Mouse (Mus musculus): ENCODE data around the gene B230217C12Rik.
A peak's percentile ranks its signal among the peaks of the same experiment; 100 is the strongest.

B230217C12Rik gene

DNA sequence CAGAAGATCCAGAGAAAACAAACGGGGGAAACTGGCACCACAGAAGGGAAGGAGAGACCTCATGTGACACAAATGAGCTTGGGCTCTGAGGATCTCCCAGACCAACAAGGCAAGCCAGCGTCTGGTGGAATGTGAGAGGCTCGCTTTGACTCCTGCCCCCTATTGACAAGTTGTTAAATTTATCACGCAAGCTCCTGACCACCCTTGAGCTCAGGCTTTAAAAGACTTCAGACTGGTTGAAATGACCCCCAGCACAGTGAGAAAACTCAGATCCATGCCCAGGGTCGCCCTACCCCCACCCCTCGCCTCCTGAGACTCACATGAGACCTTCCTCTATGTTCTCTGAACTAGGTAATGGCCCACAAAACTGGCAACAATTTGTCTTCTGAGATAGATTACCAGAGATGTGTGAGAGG lies at the start of gene B230217C12Rik:
Gene B230217C12Rik, plus strand, starts transcription at position 242 of the 416 bp plus-strand sequence.
- no peak for DNase-seq (ENCODE audit: extremely low read depth, insufficient read length, low spot score)

DNA sequence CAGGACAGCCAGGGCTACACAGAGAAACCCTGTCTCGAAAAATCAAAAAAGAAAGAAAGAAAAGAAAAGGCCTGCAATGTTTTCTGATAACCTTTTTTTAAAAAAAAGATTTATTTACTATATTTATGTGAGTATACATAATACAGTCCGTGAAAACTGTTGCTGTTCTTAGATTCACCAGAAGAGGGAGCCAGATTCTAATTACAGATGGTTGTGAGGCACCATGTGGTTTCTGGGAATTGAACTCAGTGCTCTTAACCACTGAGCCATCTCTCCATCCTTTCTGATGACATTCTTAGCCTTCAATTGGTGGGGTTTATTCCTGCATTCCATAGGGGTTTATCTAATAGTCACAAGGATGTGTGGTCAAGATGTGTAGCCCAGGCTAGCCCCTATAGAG lies 47.4 kb upstream of the B230217C12Rik start:
- DNase-seq (ENCODE audit: extremely low read depth, insufficient read length, low spot score): no peak

DNA sequence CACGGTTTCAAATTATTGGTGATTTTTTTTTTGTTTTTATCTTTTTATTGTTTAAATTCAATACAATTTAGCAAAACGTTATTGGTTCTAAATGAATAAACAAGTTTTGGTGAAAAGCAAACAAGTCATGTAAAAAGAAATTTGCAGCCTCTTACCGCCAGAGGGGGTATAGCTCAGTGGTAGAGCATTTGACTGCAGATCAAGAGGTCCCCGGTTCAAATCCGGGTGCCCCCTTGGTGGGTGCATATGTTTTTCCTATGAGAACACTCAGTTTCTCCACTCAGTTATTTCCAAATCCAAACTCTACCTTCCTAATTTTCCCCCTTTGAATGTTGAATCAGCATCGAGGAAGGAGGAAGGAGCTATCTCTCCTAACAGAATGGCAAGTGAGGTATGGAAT lies 43.7 kb upstream of the B230217C12Rik start:
- DNase-seq (ENCODE audit: extremely low read depth, insufficient read length, low spot score): peak; percentile 63

DNA sequence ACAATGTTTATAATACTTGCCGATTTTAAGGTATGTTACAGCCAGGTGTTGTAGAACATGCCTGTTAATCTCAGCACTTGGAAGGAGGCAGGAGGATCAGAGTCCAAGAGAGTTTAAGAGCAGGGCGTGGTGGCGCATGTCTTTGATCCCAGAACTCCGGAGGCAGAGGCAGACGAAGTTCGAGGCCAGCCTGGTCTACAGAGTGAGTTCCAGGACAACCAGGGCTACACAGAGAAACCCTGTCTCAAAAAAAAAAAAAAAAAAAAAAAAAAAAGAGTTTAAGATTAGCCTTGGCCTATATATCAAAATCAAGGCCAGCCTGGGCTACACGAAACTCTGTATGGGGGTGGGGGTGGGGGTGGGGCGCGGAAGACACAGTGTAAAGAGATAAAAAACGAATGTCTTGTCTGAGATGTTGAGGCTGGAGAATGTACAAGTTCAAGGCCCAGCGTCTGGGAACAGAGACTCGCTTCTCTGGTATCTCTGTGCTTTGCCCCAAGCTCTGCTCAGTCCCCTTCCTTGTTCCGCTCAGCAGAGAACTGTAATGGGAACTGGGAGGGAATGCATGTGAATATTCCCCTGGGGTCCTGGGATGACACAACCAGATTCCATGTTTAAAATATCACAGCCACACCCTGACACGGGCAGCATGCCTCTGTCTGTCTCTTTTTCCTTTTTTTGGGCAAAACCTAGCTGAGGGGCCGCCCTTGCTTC lies 43.1 kb upstream of the B230217C12Rik start:
- DNase-seq (ENCODE audit: extremely low read depth, insufficient read length, low spot score): peak; percentile 57

DNA sequence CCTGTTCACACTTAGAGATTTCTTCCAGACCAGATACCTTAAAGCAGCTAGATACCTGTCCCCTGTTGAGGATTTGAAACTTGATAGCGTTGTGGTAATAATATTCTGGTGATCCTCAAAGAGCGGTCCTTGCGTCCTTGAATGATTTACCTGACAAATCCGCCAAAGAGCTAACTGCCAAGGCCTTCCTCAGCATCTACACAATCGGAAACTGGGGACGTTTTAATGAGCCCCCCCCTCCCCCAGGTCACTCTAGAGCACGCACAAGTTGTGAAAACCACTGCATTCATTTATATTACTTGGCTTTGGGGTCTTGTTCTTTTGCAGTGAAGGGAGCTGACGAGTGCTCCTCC lies 42.5 kb upstream of the B230217C12Rik start:
- no peak for DNase-seq (ENCODE audit: extremely low read depth, insufficient read length, low spot score)

DNA sequence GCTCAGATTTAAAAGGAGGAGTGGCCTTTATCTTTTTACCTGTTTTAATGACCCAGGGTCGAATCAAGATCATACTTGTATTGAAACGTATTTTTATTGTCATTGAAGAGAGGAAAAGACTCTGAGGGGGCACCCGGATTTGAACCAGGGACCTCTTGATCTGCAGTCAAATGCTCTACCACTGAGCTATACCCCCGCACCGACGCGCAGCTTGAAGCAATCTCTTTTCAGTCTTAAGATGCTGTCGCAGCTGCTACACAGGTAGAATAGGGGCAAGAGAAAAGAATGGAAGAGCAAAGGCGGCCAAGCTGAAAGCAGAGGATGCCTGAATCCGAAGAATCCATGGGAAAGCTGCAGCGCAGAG lies 41.8 kb upstream of the B230217C12Rik start, which contains the start of gene Lasp1:
Gene Lasp1, plus strand, starts transcription at position 219 of the 364 bp plus-strand sequence.
- DNase-seq (ENCODE audit: extremely low read depth, insufficient read length, low spot score): peak; percentile 78

DNA sequence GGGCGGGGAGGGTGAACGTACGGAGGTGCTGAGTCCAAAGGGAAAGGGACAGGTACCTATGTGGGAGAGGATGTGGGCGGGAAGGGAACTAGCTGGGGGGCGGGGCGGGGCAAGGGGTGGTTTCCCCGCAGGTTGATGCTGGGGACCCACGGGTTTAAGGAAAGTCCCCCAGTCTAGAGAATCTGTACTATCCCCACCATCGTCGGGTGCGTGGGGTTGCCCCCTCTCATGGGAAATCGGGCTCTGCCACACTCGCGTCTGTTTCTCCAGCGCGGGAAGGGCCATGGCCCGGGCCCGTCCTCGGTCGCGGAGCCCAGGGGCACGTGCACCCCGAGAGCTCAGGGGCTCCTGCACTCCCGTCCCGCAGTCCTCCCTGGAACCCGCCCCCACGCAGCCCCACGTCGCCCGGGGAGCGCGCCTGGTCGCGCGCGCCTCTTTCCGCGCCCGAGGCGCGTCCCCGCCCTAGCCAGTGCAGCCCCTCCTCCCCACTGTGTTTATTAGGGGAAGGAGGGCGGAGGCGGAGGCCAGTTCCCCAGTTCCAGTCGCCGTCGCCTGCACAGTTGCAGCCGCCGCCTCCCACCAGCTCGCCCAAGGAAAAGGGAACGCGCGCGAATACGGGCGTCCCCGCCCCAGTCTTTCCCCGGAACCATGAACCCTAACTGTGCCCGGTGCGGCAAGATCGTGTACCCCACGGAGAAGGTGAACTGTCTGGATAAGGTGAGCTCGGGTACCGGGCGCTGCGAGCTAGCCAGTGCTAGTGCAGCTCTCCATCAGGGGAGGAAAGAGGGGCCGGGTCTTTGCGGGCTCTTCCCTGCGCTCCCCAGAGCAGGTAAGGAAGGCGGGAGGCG lies 41.2 kb upstream of the B230217C12Rik start:
- peak; percentile 95 for DNase-seq (ENCODE audit: extremely low read depth, insufficient read length, low spot score)

DNA sequence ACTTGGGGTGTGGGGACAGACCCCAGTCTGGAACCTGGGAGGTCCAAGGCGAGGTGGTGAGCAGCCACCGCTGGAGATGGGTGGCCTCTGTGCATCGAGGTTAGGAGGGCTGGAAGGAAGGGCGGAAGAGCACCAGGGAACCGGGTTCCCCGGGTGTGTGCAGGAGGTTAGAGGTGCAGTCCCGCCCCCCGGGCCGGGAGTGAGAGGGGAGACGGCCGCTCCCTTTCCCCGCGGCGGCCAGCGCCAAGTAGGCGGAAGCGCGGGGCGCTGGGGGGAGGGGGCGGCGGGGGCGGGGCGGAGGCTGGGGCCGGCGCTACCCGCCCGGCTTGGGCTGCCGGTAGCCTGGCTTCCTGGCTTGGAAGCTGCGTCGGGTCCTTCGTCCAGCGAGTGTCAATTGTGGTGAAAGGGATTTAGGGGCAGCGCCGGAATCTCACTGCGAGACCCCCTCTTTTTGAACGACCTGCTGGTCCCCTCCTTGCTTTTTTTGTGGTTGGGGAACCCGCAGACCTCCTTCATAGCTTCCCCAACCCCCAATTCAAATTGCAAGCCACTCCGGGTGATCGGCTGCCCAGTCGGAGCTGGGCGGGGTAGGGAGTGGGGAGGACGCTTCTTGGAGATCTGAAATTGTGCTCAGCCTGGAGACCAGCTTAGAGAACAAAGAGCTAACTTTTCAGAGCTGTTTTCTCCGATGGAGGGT lies 40.4 kb upstream of the B230217C12Rik start:
- DNase-seq (ENCODE audit: extremely low read depth, insufficient read length, low spot score): peak; percentile 81

DNA sequence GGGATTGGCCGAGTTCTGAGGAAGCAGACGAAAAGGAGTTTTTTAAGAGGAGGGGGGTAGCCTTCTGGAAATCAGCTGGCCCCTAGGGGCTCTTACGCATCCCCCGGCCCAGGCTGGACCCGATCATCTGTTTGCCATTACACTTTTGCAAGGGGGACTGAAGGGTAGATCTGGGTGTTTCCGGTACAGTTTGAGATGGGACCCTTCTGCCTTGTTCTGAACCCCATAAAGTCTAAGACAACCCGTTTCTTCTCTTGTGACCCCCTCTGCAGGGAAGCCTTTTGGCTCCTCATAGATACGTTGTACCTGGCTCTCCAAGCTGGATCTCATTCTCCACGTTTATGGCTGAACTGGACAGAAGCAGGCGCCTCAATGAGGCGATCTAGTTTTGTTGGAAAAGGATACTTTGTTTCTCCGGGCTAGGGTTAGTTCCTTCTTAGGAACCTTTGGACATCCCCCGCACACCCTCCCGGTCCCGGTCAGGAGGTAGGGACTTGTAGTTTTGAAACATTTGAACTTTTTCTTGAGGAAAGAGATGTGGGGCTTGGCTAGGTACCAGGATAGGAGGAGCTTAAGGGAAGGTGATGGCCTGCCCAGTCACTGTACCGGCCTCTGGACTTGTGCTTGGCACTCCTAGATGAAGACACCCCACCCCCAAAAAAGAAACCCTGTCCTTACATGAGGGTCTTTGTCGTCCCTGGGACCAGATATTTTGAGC lies 39.7 kb upstream of the B230217C12Rik start:
- no peak for DNase-seq (ENCODE audit: extremely low read depth, insufficient read length, low spot score)

DNA sequence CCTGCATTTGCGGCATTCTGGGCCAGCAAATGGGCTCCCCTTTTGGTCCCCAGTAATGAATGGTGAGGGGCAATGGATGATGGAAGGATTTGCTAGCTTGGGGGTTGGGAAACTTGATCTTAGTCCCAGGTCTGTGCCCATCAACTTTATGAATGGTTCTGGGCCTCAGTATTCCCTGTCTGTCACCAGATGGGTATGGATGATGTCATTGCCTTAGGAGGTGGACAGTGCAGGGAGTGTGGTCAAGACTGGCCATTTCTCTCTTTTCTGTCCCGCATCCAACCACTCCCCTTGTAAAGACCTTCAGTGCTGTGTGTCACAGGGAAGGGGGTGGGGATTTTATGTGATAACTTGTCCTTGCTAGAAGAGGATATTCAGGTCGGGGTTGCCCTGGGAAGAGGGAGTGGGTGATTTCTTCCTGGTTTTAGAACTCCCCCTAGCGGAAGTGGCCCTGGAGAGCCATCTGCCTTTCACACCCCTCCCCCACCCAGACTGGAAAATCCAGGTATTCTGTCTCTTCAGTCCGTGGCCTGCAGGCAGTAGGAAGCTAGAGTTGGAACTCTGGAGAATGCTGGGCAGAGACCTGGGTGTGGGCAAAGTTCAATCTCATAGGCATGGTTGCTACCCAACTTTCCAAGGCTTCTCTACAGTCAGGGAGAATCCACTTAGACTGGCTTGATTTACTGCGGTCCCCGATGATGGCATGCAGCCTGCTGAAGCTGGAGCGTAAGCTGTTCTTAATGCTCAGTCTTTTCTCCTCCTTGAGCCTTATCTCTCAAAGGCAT lies 39.0 kb upstream of the B230217C12Rik start:
- DNase-seq (ENCODE audit: extremely low read depth, insufficient read length, low spot score): peak; percentile 62

DNA sequence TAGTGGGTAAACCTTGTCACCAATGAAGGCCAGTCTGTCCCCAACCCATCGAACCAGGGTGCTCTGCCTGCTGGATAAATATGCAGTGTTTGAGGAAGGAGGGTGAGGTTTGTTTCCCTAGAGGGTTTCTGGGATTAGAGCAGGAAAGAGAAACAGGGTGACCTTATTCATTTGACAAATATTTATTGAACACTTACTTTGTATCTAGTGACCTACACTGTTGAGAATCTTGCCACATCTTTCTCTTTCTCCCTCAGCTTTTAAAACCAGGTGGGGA lies 38.4 kb upstream of the B230217C12Rik start:
- DNase-seq (ENCODE audit: extremely low read depth, insufficient read length, low spot score): no peak

DNA sequence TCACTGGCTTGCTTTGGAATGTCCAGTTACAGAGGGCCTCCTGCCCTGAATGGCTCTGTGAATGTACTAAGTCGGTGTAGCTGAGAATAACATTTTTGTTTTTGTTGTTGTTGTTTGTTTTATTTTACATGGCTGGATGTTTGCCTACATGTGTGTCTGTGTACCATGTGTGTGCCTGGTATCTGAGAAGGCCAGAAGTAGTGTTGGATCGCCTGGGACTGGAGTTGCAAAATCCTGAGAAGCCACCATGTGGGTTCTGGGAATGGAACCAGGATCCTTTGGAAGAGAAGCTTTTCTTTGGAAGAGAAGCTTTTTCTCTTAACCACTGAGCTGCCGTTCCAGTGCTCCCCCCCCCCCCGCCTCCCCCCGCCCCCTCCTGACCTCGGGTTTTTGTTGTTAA lies 38.1 kb upstream of the B230217C12Rik start:
- no peak for DNase-seq (ENCODE audit: extremely low read depth, insufficient read length, low spot score)

DNA sequence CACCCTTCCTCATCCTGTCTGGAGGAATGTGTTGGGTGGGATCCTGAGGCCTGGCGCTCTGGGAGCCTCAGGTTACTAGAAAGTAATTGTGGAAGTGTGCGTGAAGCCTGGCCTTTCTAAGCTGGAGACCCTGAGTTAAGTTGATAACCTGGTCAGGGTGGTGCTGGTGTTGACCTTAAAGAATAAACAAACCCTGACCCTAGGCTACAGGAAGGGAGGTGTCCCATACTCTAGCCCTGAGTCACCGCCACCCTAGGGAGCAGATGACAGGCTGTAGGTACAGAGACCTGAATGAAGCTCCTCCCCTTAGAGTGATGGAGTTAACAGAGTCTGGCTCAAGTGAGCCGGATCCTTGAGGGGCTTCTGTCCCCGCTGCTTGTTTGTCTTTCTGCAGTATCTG lies 36.7 kb upstream of the B230217C12Rik start:
- DNase-seq (ENCODE audit: extremely low read depth, insufficient read length, low spot score): no peak

DNA sequence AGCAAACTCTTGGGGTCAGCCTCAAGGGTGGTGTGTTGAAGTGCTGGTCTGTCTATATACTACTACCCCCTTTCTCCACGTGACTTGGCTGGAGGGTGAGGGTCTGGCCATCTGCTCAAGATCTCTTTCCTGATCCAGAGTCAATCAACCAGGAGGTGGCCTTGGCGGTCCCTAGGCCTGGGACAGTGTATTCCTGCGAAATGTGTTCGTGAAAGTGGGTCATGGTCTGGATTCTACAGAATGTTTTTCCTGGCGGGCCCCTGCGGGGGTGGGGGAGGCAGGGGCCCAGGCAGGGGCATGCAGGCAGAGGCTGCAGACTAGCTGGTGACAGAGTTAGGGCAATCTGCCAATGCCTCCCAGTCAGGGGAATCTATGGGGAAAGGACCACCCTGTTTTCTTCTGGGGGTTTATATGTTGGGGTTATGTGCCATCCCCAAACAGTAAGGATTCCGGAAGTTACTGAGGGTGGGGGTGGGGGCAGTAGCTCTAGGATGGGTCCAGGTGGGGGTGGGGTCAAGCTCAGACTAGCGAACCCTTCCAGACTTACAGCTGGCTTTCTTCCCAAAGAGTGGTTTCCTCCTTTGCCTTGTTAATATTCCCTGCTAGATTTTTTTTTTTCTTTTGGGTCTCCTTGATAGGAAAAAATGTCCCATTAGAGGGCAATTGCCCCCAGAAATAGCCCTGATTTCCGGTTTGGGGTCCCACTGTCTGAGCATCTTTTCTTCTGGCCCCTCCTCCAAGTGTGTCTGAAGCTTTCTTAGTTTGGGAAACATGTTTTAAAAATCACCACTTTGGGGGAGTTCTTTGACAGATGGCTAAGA lies 35.5 kb upstream of the B230217C12Rik start:
- peak; percentile 69 for DNase-seq (ENCODE audit: extremely low read depth, insufficient read length, low spot score)

DNA sequence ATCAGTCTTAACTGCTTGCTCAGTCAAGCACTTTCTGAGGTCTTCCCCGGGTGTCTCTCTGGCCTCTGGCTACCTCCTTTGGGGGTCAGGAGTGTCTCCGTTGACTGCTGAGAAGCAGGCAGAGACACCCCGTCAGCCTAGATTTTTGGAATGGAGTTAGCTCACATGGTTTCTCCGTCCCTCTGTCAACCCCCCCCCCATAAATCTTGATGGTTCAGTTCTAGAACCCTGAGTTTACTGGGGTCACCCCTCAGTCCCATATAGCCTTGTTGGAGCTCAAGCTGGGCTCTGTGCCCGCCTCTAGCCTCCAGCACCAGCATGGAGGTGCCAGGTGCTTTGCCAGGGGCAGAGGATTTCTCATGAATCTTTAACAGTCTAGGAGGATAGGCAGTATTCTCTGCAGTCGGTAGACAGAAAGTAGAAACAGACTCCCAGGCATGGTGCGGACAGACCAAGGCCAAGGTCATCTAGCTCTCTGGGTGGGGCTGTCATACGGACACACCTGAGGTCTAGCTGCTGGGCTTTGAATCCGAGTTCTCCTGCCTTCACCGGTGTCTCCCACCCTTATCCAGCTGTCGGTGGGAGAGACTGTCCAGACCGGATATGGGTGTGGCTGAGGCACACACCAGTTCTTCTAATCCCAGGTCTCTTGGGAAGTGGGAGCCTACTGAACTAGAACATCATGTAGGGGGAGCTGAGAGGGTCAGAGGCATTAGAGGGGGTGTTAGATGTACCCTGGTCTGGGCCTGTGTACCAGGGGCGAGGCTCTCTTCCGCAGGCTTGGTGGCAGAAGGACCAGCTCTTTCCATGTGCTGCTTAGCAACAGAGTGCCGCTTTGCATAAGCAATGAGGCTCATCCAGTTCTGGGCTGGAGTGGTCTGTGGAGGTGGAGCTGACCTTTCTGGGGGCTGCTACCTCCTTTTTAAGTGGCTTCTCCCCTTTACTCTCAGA lies 34.6 kb upstream of the B230217C12Rik start:
- DNase-seq (ENCODE audit: extremely low read depth, insufficient read length, low spot score): peak; percentile 55

DNA sequence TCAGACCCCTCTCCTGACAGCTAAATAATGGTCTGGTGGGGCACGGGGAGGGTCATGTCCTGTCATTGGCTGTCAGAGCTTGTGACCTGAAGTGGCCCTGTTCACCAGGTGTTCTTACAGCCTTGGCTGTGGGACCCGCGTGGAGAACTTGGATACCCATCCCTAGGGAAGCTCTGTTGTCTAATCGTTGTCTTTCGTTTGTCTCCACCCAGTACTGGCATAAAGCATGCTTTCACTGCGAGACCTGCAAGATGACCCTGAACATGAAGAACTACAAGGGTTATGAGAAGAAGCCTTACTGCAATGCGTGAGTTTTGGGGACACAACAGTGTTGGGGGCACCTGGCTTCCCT lies 34.0 kb upstream of the B230217C12Rik start:
- no peak for DNase-seq (ENCODE audit: extremely low read depth, insufficient read length, low spot score)

DNA sequence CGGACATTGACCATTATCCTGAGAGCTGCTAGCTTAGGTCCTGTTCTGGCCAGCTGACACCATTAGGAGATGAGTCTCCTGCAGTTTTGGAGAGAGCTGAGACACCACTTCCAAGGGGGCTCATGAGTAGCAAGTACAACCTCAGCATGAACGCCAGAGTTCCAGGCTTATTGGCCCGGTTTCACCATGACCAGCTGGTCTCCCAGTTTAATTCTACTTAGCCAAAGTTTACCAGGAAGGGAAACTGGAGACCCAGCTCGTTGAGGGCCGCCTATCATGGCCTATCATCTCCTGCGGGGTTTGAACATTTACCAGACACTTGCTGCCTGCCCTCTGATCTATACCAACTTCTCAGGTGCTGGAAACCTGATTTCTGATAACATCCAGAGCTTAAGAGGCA lies 33.0 kb upstream of the B230217C12Rik start:
- no peak for DNase-seq (ENCODE audit: extremely low read depth, insufficient read length, low spot score)

DNA sequence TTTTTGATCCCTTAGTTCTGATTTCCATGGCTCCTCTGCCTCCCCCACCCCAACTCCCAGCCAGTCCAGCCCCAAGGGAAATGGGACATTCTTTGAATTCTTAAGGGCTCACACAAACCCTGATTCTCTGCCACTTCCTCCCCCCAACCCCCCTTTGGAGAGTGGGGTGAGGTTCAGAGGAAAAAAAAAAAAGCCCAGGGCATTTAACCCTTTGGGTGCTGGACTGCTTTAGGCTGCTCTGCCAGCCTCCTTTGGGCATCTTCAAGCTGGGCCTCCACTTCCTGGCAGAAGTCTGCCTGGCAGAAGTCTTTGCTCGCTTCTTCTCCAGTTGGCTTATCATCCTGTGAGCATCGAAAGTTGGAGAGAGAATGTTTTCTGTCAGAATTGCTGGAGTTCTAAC lies 32.5 kb upstream of the B230217C12Rik start:
- DNase-seq (ENCODE audit: extremely low read depth, insufficient read length, low spot score): peak; percentile 79

All from 3134 (cell line).